Mouse (Mus musculus) heart, adult 2 months (tissue): Measurements from ENCODE around the gene Tmem145. TPM values are rescaled to one million over a fixed set of nuclear protein-coding genes. Genes with fewer than 3 reads are reported as not detected.

Experiments
- DNase-seq, 2 experiments: peaks; one replicate each; pipeline ENCODE4 v3.0.0; 2021
- H3K27ac ChIP-seq: fragments of 200-600 bp; 2 replicates; pipeline ENCODE4 v1.8.1; 2022
- H3K27me3 ChIP-seq: fragments of 200-500 bp; 2 replicates; pipeline ENCODE4 v1.6.1; 2012; ENCODE audit warnings: mild to moderate bottlenecking, low read length, inconsistent platforms, mixed read lengths; ENCODE audit not compliant: control insufficient read depth, insufficient read depth
- H3K36me3 ChIP-seq: fragments of 200-500 bp; 2 replicates; pipeline ENCODE4 v1.6.1; 2012; ENCODE audit warnings: low read length, inconsistent platforms; ENCODE audit not compliant: control insufficient read depth, insufficient read depth
- H3K4me1 ChIP-seq: fragments of 200-500 bp; 2 replicates; pipeline ENCODE4 v1.6.1; 2011; ENCODE audit warnings: low read length; ENCODE audit not compliant: control insufficient read depth, insufficient read depth
- H3K4me3 ChIP-seq: fragments of 200-600 bp; 2 replicates; pipeline ENCODE4 v1.8.1; 2022
- H3K79me2 ChIP-seq: fragments of 200-500 bp; replicated peaks from 2 replicates; pipeline ENCODE4 v1.6.1; 2012; ENCODE audit warnings: mild to moderate bottlenecking, inconsistent platforms, low read length, moderate library complexity, mixed read lengths; ENCODE audit not compliant: control insufficient read depth, insufficient read depth
- H3K9ac ChIP-seq: fragments of 200-500 bp; 2 replicates; pipeline ENCODE4 v1.6.1; 2012; ENCODE audit warnings: low read depth, mild to moderate bottlenecking, control low read depth, inconsistent platforms, low read length, mixed read lengths
- CTCF ChIP-seq: fragments of 200-600 bp; IDR thresholded peaks from 2 replicates; pipeline ENCODE4 v1.8.1; 2022; ENCODE audit warnings: antibody characterized with exemption, mild to moderate bottlenecking, moderate library complexity
- EP300 ChIP-seq: fragments of 200-500 bp; IDR thresholded peaks from 2 replicates; pipeline ENCODE4 v1.6.1; 2011; ENCODE audit warnings: low read depth, low read length, control low read depth; ENCODE audit not compliant: insufficient read depth
- POLR2A ChIP-seq: fragments of 200-500 bp; IDR thresholded peaks from 2 replicates; pipeline ENCODE4 v1.6.1; 2011; ENCODE audit warnings: mild to moderate bottlenecking, low read depth, low read length, control low read depth; ENCODE audit not compliant: insufficient read depth
- WGBS: fragments of 180-500 bp; shearing (Covaris S2); methylation state at CpG from one replicate; pipeline ENCODE4 v1.1.7; 2018; 5-methylcytosine and 5-hydroxymethylcytosine counted together
- intact Hi-C: fragments of 180-260 bp; cut with DNase I; formaldehyde crosslinking; loops from one replicate; pipeline ENCODE4 v1.15.1; 2025
- polyA plus RNA-seq: library from polyadenylated mRNA; depleted of rRNA; stranded (reverse); fragments of >200 nt; gene quantifications from 2 replicates; pipeline ENCODE4 v1.2.3, GENCODE M21; 2012
- total RNA-seq, 2 experiments: library from RNA; stranded (reverse); gene quantifications; 2 replicates each; pipeline ENCODE4 v1.2.3; 2021

The Tmem145 gene
- total and polyA plus RNA-seq, 3 experiments = 0.06 TPM; not detected in 2

GRCm38 (mm10) chr7:25294495-25294894, 11.4 kb upstream of the Tmem145 start:
- Histone ChIP-seq H3K79me2 (no peaks in the 10 kb centered on the region), H3K27ac (no peak overlapping the region), H3K36me3 (no peaks in the 10 kb centered on the region), H3K4me3 (no peak overlapping the region), H3K4me1 (no peaks in the 10 kb centered on the region), H3K27me3 (no peaks in the 10 kb centered on the region), H3K9ac (no peak overlapping the region)
- intact Hi-C loops = no loop called here
- 81% methylated on average over 4 of the region's 4 CpGs for WGBS
- no peak for DNase-seq
- no peak for TF ChIP-seq EP300
- TF ChIP-seq POLR2A = no peak
- TF ChIP-seq CTCF = no peak

- Histone ChIP-seq H3K9ac (no peak overlapping the region), H3K79me2 (no peaks in the 10 kb centered on the region), H3K4me1 (no peaks in the 10 kb centered on the region), H3K4me3 (no peak overlapping the region), H3K36me3 (no peaks in the 10 kb centered on the region), H3K27ac (no peak overlapping the region), H3K27me3 (no peaks in the 10 kb centered on the region)
- intact Hi-C loops = no loop called here
- no peak for DNase-seq
- 84% methylated on average over 12 of the region's 12 CpGs for WGBS
- no peak for TF ChIP-seq EP300
- no peak for TF ChIP-seq CTCF
- no peak for TF ChIP-seq POLR2A
These were observed 10.8 kb upstream of the Tmem145 start for GRCm38 (mm10) chr7:25294960-25295722.

- Histone ChIP-seq H3K27ac (peak overlapping the region; percentile 55; the same call in 1 of the 2 replicates), H3K4me1 (no peaks in the 10 kb centered on the region), H3K27me3 (no peaks in the 10 kb centered on the region), H3K4me3 (peak overlapping the region; percentile 73), H3K36me3 (no peaks in the 10 kb centered on the region), H3K79me2 (no peaks in the 10 kb centered on the region), H3K9ac (peak overlapping the region; percentile 81)
- WGBS = 2% methylated on average over 21 of the region's 21 CpGs
- intact Hi-C loops = no loop called here
- no peak for TF ChIP-seq CTCF
- no peak for TF ChIP-seq POLR2A
- no peak for TF ChIP-seq EP300
- DNase-seq = no peak
These were observed 8.9 kb upstream of the Tmem145 start for GRCm38 (mm10) chr7:25296945-25297453.

- TF ChIP-seq POLR2A (0 out of 2 replicates have a peak, but pooled peaks have one; percentile 7), EP300 (no peak), CTCF (peak; percentile 46)
- 1% methylated on average over 52 of the region's 52 CpGs for WGBS
- no peaks in the 10 kb centered on the region for H3K36me3 ChIP-seq
- H3K27ac ChIP-seq = peak within 1 kb of the TSS; percentile 55
- H3K79me2 ChIP-seq = no peaks in the 10 kb centered on the region
- no peaks in the 10 kb centered on the region for H3K4me1 ChIP-seq
- H3K4me3 ChIP-seq = peak within 1 kb of the TSS; percentile 73
- H3K27me3 ChIP-seq = no peaks in the 10 kb centered on the region
- peak within 1 kb of the TSS; percentile 81 for H3K9ac ChIP-seq
- DNase-seq = peak; percentile 74 to 79
- intact Hi-C loops = loop anchor here (1.0 kb wide), 1 partner anchor 19 kb away; no protein-coding TSS in a partner anchor
These were observed 8.2 kb upstream of the Tmem145 start, which contains the start of gene Pafah1b3 for GRCm38 (mm10) chr7:25297454-25298325. Gene Pafah1b3, minus strand, starts transcription at chr7:25297986.

GRCm38 (mm10) chr7:25301063-25301462, 4.8 kb upstream of the Tmem145 start, which contains the start of gene Prr19:
Gene Prr19, plus strand, starts transcription at chr7:25301411.
- intact Hi-C loops = no loop called here
- DNase-seq = no peak
- no peak within 1 kb of the TSS for H3K4me3 ChIP-seq

More at GRCm38 (mm10) chr7:25301063-25301462, 4.8 kb upstream of the Tmem145 start, which contains the start of gene Prr19:
- Histone ChIP-seq H3K27me3 (no peaks in the 10 kb centered on the region), H3K9ac (no peak within 1 kb of the TSS), H3K27ac (no peak within 1 kb of the TSS), H3K4me1 (no peaks in the 10 kb centered on the region), H3K36me3 (no peaks in the 10 kb centered on the region), H3K79me2 (no peaks in the 10 kb centered on the region)
- TF ChIP-seq CTCF (no peak), POLR2A (no peak), EP300 (no peak)
- WGBS = 53% methylated on average over 19 of the region's 19 CpGs
